Mouse (Mus musculus): ENCODE results near the gene Wdhd1. TPM values are rescaled to one million over a fixed set of nuclear protein-coding genes. Genes with fewer than 3 reads are reported as not detected.

Wdhd1 gene
- polyA plus RNA-seq, 1 experiment from 2014 or later, result 28.1 TPM

DNA sequence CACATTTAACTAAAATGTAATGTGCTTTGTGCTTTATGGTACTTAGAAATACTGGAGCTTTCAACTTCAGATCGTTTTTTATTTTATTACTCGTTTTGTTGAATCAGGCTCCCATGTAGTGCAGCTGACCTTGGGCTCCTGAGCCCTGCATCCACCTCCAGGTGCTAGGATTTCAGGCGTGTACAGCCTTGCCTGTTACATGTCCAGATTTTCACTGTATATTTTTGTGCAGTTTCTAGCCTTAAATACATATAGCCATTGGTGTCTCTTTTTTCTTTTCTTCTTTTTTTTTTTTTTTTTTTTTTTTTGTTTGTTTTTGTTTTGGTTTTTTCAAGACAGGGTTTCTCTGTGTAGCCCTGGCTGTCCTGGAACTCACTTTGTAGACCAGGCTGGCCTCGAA is 4.9 kb upstream of the Wdhd1 start:
- no peak for DNase-seq (ENCODE audit: low spot score)

DNA sequence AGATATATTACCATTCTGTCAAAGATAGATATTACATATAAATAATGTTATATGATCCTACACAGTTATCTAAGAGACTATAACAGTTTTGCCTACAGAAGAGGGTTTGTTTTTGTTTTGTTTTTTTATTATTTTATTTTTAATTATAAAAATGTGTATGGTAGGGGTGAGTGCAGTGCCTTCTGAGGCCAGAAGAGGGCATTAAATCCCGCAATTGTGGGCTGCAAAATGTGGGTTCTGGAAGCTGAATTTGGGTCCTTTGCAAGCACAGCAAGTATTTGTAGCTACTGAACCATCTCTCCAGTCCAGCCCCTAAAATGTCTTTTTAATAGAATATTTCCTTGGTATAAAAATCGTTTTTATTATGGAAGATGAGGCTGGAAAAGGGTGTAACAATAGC is 2.4 kb upstream of the Wdhd1 start:
- DNase-seq (ENCODE audit: low spot score), result no peak

DNA sequence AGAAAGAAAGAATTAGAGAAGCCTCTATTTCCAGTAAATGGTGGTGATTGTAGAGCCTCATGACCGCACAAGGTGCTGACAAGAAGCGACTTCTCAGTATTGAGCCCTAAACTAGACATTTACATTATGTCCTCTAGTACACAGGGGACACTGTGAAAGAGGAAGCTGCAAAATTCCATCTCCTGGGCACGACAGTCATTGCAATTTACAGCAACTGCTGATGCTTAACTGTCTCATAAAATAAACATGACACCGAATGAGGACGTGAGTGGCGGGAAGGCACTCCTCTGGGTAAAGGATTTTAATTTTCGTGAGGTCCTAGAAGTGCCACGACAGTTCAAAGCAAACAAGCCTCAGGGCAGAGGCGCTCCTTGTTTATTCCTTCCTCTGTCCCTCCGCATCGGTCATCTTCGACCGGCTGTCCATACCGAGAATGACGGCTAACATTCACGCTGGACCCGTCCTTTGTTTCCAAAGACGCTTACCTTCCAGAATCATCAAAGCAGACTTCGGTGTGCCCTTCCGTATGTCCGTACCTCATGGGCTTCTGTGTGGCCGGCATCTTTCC is 537 bp downstream of the Wdhd1 start:
- DNase-seq (ENCODE audit: low spot score), result peak; percentile 35

DNA sequence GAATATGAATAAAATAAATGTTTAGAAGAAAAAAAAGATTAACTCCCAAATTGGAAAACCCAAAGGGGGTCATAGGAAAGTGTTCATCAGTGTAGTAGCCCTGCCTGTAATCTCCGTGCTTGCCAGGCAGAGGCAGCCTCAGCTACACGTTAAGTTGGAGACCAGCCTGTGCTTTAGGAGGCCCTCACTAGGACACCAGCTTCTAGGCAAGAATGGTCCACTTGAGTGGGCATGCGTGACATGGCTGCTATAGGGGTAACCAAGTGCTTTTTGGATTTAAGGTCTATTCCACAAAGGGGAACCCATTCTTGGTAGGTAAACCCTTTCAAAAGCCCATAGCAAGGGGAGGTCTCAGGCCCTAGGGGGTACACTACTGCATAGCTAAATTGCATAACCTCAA is 1.2 kb downstream of the Wdhd1 start:
- DNase-seq (ENCODE audit: low spot score), result no peak

DNA sequence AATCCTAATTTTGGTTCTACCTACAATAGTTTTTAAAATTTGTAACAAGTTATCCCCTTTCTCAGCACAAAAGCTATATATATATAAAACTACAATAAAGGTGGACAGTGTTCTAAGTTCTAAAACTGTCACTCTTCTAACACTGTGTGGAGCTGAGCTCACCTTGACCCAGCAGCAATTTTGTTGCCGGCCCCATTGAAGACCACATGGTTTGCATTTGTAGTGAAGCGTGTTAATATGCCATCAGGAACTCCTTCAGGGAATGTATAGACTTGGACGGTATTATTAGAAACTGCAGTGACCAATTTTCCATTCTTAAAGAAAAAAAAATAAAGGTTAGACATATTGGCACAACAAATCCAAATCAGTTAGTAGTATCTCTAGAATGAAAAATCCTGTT is 2.9 kb downstream of the Wdhd1 start:
- no peak for DNase-seq (ENCODE audit: low spot score)

DNA sequence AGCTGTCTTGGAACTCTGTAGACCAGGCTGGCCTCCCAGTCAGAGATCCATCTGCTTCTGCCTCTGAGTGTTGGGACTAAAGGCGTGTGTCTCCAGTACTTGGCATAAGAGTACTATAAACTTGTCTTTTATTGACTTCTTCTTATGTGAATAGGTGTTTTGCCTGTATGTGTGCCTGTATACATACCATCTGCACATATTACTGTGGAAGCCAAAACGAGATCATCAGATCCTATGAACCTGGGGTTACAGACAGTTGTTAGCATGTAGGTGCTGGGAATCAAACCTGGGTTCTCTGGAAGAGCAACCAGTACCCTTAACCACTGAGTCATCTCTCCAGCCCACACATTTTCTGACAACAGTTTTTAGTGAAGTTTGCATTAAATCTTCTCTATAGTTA is 7.0 kb downstream of the Wdhd1 start:
- no peak for DNase-seq (ENCODE audit: low spot score)

DNA sequence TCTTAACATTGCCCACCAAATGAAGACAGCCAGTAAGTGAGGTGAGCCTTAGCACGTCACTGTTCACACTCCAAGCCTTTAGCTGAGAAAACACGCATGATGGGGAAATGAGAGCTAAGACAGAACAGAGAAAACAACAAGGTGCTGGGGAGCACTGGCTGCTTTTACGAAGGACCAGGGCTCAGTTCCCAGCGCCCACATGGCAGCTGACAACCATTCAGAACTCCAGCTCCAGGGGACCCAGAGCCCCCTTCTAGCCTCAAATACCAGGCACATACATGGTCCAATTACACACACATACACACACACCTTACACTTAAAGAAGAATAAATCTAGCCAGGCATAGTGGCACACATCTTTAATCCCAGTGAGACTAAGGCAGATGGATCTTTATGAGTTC is 7.6 kb downstream of the Wdhd1 start:
- no peak for DNase-seq (ENCODE audit: low spot score)

DNA sequence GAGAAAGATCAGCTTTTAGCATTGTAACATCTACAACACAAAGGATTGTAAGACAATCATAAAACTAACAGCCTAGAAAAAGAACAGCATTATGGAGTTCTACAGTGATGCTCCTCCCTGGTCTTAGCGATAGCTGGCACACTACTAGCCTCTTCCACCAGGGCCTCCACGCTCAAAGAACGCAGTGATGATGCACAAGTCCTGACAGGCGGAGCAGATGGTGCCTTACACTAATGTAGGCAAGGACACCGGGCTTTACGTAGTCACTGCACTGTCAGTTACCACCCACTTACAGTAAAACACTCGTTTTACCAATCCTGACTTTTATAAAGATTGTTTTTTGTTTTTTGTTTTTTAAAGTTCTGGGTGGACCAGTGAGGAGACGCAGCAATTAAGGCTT is 10.8 kb downstream of the Wdhd1 start:
- DNase-seq (ENCODE audit: low spot score), result no peak

DNA sequence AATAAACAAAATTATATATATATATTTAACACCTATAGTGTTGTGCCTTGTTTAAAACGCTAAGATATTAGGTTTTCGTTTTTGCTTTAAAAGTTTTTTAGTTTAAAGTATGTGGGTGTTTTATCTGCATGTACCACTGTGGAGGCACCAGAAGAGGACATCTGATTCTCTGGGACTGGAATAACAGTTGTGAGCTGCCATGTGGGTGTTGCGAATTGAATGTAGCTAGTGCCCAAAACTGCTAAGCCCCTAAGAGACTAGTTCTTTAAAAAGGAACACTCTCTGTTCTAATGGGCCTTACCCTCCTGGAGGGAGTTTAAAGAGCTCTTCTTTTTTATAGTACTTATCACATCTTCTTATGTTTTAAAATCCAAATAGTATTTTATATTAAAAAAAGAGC is 11.8 kb downstream of the Wdhd1 start:
- DNase-seq (ENCODE audit: low spot score), result no peak

DNA sequence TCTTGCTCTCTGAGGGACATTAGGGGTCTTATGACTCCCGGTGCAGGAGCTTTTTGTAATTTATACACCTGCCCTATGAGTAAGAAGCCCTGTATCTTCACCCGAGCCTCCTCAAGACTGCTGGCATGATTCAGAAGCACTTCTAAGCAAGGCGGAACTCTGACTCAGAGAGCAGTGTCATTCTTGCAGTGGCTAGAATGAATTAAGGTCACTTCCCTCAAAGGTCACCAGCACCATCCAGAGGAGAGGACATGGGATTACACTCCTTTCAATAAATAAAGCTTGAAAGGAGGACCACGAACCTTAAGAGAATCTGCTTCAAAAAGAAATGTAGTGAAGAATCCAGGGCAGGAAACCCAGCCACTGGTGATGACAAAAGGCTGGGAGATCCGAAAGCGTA is 26.8 kb downstream of the Wdhd1 start:
- DNase-seq (ENCODE audit: low spot score), result peak; percentile 39

DNA sequence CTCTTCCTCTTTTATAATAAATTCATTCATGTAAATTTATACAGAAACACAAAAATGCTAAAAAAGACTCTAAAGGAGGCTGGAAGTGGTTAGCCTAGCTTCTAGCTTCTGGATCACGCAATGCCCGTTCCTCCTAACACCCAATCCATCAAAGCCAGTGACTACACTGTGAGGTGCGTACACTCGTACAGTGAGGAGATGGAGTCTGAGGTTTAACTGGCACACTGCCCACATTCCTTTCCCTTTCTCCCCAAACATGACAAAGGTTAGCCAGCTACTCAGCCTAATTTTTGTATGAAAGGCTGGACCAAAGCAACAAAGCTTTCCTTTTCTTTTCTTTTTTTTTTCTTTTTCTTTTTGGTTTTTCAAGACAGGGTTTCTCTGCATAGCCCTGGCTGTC is 33.9 kb downstream of the Wdhd1 start:
- no peak for DNase-seq (ENCODE audit: low spot score)

DNA sequence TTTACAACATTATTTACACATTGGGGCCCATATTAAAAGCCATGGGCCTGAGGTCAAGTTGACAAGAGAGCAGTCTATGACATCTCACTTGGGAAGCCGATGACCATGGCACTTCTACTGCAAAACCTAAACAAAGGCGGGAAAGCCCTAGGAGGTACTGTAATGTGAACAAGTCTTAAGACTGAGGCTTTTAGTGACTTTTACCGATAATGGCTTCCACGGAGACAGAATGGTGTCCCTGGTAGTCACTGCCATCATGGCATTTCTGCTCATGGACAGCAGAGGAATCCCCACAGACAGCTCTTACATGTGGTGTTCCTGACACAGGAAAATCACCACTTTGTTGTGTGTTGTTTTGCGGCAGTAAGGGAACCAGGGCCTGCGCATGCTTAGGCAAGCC is 35.6 kb downstream of the Wdhd1 start:
- no peak for DNase-seq (ENCODE audit: low spot score)

DNA sequence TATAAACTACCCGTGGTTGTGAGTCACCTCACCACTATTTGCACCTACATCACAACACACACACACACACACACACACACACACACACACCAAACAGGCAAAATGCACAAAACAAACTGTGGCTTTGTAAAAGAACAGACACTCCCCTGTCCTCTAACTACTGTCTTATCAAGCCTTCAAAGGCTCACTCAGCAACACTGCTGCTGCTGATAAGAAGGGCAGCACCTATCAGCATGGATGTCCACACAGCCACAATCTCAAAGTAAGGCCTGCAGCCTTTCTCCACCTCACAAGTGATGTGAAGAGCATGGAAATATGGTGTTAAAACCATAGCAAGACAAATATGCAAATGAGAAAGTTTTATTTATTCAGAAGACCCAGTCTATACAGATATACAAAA is 36.1 kb downstream of the Wdhd1 start:
- DNase-seq (ENCODE audit: low spot score), result no peak

DNA sequence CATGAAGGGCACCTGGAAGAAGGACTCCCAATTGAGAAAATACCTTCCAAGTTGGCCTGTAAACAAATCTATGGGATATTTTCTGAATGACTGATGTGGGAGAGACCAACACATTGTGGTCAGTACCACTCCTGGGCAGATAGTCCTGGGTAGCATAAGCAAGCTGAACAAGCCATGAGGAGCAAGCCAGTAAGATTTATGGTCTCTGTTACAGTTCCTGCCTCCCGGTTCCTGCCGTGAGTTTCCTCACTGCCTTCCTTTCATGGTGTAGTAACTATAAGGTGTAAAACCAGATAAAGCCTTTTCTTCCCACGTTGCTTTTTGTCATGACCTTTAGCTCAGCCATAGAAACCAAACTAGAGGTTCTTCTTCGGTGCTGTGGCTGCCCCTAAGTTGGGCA is 39.4 kb downstream of the Wdhd1 start:
- DNase-seq (ENCODE audit: low spot score), result no peak

DNA sequence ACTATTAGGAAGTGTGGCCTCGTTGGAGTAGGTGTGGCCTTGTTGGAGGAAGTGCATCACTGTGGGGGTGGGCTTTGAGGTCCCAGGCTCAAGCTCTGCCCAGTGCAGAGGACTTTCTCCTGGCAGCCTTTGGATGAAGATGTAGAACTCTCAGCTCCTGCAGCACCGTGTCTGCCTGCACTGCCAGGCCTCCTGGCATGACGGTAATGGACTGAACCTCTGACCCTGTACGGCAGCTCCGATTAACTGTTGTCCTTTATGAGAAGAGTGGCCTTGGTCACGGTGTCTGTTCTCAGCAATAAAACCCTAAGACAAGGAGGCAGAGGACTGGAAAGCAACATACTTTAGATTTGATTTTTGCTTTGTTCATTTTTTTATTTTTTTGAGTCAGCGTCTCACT is 40.2 kb downstream of the Wdhd1 start:
- DNase-seq (ENCODE audit: low spot score), result no peak

DNA sequence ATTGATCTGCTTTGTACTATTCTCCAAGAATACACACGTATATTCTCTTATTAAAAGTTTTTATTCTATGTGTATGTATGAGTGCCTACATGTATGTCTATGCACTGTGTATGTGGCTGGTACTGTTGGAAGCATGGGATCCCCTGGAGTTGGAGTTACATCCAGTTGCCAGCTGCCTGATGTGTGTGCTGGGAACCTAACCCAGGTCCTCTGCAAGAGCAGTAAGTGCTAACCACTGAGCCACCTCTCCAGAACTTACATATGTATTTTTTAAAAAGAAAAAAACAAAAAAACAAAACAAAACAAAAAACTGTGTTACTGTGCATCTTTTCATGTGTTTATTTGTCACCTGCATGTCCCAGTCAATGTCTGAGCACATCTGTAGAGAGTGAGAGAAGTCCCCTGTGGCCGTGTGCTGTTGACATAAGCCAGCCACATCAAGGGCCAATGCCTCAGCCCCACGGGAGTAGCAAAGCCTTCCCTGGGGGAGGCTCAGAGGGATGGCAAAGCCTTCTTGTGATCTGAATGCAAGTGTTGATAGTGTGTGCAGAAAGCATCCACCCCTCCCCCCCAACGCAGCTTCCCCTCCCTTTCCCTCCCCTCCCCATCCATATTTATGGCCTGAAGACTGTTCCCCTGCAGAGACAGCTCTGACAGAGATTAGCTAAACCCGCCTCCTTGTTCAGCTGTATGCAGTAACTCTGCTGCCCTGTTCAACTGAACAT is 42.0 kb downstream of the Wdhd1 start:
- peak; percentile 12 for DNase-seq (ENCODE audit: low spot score)

DNA sequence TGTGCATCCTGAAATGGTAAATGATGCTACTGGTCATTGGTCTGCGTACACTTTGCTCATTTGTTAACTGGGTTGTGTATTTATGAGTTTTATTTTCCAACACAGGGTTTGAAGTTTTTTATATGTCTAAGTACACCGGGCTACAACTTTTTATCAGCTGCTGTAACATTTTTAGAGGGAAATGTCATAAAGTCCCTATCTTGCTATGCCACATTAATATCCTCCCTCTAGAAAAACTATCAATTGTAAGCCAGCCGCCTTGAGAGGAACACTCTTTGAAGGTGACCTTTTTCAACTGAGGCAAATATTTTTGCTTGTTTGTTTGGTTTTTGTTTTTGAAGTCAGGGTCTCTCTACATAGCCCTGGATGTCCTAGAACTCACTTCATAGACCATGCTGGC is 42.6 kb downstream of the Wdhd1 start:
- DNase-seq (ENCODE audit: low spot score), result no peak

DNA sequence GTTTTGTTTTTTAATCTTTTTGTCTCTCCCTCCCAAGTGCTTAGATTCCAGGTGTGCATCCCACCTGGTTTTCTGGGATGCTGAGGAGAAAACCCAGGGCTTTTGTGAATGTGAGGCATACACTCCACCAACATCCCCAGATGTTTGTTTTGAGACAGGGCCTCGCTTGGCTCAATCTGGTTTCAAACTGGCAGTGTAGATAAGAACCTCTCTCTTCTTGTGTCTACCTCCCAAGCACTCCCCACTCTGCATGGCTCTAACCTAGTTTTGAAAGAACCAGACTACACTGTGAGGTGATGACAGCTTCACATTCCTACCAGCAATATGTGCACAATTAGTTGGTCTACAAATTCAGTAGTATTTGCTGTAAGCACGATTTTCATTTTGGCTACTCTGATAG is 43.1 kb downstream of the Wdhd1 start:
- no peak for DNase-seq (ENCODE audit: low spot score)

DNA sequence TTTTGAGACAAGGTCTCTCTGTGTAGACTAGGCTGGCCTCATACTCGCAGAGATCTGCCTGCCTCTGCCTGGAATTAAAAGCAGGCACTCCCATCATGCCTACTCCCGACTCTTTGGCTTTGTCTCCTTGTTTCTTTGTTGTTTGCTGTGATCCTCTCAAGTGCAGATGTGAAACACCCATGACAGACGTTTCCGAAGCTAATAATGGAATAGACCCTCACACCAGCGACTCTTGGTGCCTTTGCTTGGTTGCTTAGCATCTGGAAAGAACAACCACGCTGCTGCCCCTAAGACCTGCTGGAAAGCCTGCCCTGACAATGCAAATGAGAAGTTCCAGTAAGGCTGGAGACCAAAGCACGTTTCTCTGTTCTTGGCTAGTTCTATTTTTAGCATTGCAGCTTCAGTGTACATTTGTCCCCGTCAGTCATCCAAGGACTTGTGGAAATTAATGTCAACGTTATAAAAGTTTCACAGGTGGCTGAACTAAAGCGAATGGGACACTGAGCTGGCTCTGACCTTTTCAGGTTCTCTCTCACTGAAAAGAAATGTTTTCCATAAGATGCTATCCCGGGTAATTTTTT is 46.8 kb downstream of the Wdhd1 start:
- DNase-seq (ENCODE audit: low spot score), result no peak

DNA sequence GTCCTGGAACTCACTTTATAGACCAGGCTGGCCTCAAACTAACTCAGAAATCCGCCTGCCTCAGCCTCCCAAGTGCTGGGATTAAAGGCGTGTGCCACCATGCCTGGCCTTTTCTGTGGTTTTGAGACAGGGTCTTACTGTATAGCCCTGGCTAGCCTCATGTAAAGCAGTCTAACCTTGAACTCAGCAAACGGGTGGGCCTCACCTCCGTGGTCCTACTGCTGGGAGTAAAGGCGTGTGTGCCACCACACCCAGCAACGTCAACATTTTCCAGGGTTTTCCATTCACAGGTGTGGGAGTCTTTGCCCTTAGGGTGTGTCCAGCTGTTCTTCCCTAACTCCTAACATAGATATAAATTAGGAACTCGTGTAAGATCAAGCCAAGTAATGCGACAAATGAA is 50.7 kb downstream of the Wdhd1 start:
- no peak for DNase-seq (ENCODE audit: low spot score)

DNA sequence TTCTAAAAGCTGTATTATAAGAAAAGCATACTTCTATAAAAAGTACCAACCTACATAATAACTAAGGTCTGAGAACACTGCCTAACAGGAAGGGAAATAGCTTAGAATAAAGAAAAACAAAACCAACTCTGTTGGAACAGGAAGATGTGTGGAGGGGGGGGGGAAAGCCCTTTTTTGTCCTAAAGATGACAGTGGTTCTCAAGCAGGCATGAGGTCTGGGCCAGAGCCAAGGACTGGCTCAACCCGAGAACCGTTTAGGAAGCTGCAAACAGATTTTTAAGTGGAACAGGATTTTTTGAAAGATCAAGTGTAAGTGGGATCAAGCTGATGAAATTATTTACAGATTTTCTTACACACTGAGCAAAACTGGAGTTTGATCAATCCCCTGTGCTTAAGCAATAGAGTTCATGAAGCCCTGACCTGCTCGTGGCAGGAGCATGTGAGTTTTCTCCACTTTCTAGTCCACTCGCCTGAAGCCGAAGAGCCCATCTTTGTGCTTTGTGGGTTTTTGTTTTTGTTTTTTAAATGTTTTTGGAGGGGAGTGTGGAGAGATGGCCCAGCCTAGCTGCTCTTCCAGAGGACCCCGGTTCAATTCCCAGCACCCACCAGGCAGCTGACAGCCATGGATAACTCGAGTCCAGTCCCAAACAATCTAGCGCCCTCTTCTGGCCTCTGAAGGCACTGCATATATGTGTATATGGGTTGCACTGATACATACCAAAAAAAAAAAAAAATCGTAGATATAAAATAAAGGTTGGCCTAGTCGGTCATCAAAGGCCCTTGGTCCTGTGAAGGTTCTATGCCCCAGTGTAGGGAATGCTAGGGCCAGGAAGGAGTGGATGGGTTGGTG is 52.0 kb downstream of the Wdhd1 start:
- DNase-seq (ENCODE audit: low spot score), result peak; percentile 45

All from thymus, postnatal 0 days (tissue).